Mouse (Mus musculus): ENCODE measurements around the gene E130116L18Rik.
"Not testable (repeated sequence)": the region's sequence is repeated elsewhere in the genome, so short reads cannot be mapped to it uniquely, and the experiment has no call there.

E130116L18Rik gene

DNA sequence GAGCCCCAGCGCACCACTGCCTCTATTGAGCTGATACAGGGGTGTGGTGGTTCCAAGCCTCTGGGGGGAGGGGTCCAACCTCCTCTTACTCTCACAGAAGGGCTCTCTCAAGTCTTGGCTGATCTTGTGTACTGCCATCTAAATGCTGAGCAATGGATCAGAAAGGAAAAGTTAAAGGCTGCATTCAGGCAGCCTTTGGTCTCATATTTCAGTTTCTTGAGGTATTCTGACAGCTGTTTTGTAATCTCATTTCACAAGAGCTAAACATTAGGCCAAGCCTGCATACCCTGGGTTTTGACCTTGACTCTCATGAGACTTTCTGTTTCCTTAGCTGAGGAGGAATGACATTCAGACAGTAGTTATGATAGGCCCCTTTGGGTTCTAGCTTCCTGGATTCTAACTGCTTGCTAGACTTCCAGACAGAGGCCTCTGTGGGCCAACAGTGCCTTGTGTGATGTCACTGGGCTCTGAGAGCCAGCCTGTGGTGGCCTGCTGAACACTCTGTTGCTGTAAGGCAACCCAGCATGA lies 41.9 kb downstream of the E130116L18Rik start, which contains the start of gene Galntl5:
Gene Galntl5, plus strand, starts transcription at position 457 of the 528 bp plus-strand sequence.
- DNase-seq (ENCODE audit: low spot score in 2 of 2) = no peak

- no peak for DNase-seq (ENCODE audit: low spot score in 2 of 2)
These were observed 42.9 kb downstream of the E130116L18Rik start for GRCm38 (mm10) chr5:25179936-25180488.

- no peak for DNase-seq (ENCODE audit: low spot score in 2 of 2)
These were observed 43.7 kb downstream of the E130116L18Rik start for GRCm38 (mm10) chr5:25179284-25179683.

GRCm38 (mm10) chr5:25178543-25178942 lies 44.4 kb downstream of the E130116L18Rik start:
- DNase-seq (ENCODE audit: low spot score in 2 of 2) = not testable (repeated sequence)

DNA sequence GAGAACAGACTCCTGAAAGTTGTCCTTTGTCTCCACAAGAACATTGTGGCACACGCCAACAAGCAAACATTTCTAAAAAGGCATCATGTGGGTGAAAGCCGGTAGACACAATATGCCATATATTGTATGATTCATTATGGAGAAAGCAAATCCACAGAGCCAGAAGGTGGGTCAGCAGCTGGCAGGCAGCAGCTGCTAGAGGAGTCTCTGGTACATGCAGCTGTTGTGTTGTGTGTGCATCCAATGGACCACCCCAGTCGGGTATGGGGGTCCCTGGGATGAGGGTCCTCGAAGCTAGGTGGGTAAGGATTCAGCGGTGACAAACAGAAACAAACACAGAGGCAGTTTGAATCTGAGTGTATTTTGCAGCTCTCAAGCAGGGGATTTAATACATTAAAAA lies 45.0 kb downstream of the E130116L18Rik start:
- DNase-seq (ENCODE audit: low spot score in 2 of 2) = not testable (repeated sequence)
